Mouse (Mus musculus) heart, adult 2 months (tissue): ENCODE data around the gene Megf9.

Experiments
- CTCF ChIP-seq: fragments of 200-600 bp; IDR thresholded peaks from 2 replicates; pipeline ENCODE4 v1.8.1; 2022; ENCODE audit warnings: antibody characterized with exemption, mild to moderate bottlenecking, moderate library complexity
- EP300 ChIP-seq: fragments of 200-500 bp; IDR thresholded peaks from 2 replicates; pipeline ENCODE4 v1.6.1; 2011; ENCODE audit warnings: low read depth, low read length, control low read depth; ENCODE audit not compliant: insufficient read depth
- POLR2A ChIP-seq: fragments of 200-500 bp; IDR thresholded peaks from 2 replicates; pipeline ENCODE4 v1.6.1; 2011; ENCODE audit warnings: mild to moderate bottlenecking, low read depth, low read length, control low read depth; ENCODE audit not compliant: insufficient read depth

DNA sequence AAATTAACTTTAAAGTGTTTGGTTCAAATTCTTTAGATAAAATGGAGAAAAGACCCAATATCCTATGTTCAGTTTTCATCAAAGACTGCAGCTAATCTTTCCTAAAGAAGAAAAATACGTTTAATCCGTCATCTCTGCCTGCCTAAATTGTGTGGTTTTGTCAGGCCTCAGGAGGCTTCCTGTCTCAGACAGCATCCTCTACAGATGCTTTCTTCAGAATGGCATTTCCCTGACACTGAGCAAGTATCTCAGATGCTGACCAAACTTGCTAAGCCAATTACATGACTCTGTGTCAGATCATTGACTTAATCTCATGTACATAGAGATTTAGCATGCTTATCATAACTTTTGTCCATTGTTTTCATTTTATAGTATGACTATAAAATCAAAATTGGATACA is 11.4 kb downstream of the Megf9 start:
- TF ChIP-seq POLR2A (no peak), CTCF (no peak), EP300 (no peak)
